Mouse (Mus musculus) MEL (cell line): ENCODE measurements around the gene Atp6v1g2. TPM values are rescaled to one million over a fixed set of nuclear protein-coding genes. Genes with fewer than 3 reads are reported as not detected.

Experiments
- polyA plus RNA-seq, 2 experiments: library from polyadenylated mRNA; stranded (reverse) in 1 of 2; unstranded in 1 of 2; fragments of >175 nt in 1 of 2; fragments of >200 nt in 1 of 2; gene quantifications; 2 replicates each; pipeline versions ENCODE4 v1.2.1 to v1.2.4; 2012; ENCODE audit warnings: low replicate concordance in 2 of 2, low read depth in 1 of 2; ENCODE audit not compliant: insufficient read length in 2 of 2, insufficient read depth in 1 of 2, missing spikeins in 1 of 2
- total RNA-seq: library from RNA; depleted of rRNA; stranded (reverse); fragments of 300-350 nt; gene quantifications from 2 replicates; pipeline ENCODE4 v1.2.3, GENCODE M21; 2012; rRNA removed

The Atp6v1g2 gene
- total and polyA plus RNA-seq, 3 experiments = 0.46 to 4.7 TPM; not detected in 1

Other genes starting within 250 kb of the Atp6v1g2 start
Only the 30 nearest of the 35 such genes appear.
- gene Msh5, start 186.9 kb upstream of the Atp6v1g2 start, total RNA-seq = 17.9 and 26.3 TPM in 2 replicates
- gene Msh5, start 186.9 kb upstream of the Atp6v1g2 start, polyA plus RNA-seq = 10 to 100 TPM in 1 of 2 experiments, not detected in 1; 29.0 TPM
- gene Clic1, start 183.7 kb upstream of the Atp6v1g2 start, total RNA-seq = 285 and 333 TPM in 2 replicates
- gene Clic1, start 183.7 kb upstream of the Atp6v1g2 start, polyA plus RNA-seq = 100 to 1,000 TPM; 309 to 335 TPM
- gene Ddah2, start 174.6 kb upstream of the Atp6v1g2 start, total RNA-seq = 9.9 and 11.1 TPM in 2 replicates
- 1 to 10 TPM in 1 of 2 experiments, not detected in 1; 8.6 TPM for gene Ddah2, start 174.6 kb upstream of the Atp6v1g2 start, polyA plus RNA-seq
- gene Ly6g6c, start 168.3 kb upstream of the Atp6v1g2 start, total RNA-seq = not detected in 2 replicates
- gene Ly6g6c, start 168.3 kb upstream of the Atp6v1g2 start, polyA plus RNA-seq = under 1 TPM in 1 of 2 experiments, not detected in 1; 0.24 TPM
- gene Mpig6b, start 167.5 kb upstream of the Atp6v1g2 start, total RNA-seq = not detected in 2 replicates
- gene Mpig6b, start 167.5 kb upstream of the Atp6v1g2 start, polyA plus RNA-seq = not detected
- gene Ly6g6e, start 156.8 kb upstream of the Atp6v1g2 start, total RNA-seq = 0.23 TPM in 1 of 2 replicates, not detected in the other
- gene Ly6g6e, start 156.8 kb upstream of the Atp6v1g2 start, polyA plus RNA-seq = not detected
- 2.1 and 5.5 TPM in 2 replicates for gene Ly6g6d, start 155.6 kb upstream of the Atp6v1g2 start, total RNA-seq
- 1 to 10 TPM in 1 of 2 experiments, not detected in 1; 4.4 TPM for gene Ly6g6d, start 155.6 kb upstream of the Atp6v1g2 start, polyA plus RNA-seq
- 1.4 and 3.0 TPM in 2 replicates for gene Ly6g6f, start 148.1 kb upstream of the Atp6v1g2 start, total RNA-seq
- gene Ly6g6f, start 148.1 kb upstream of the Atp6v1g2 start, polyA plus RNA-seq = under 1 TPM in 1 of 2 experiments, not detected in 1; 0.88 TPM
- 86.9 and 126 TPM in 2 replicates for gene Abhd16a, start 144.4 kb upstream of the Atp6v1g2 start, total RNA-seq
- 10 to 100 TPM in 1 of 2 experiments, not detected in 1; 96.1 TPM for gene Abhd16a, start 144.4 kb upstream of the Atp6v1g2 start, polyA plus RNA-seq
- gene Ly6g5c, start 125.4 kb upstream of the Atp6v1g2 start, total RNA-seq = not detected in 2 replicates
- not detected for gene Ly6g5c, start 125.4 kb upstream of the Atp6v1g2 start, polyA plus RNA-seq
- 0.49 and 0.65 TPM in 2 replicates for gene Ly6g5b, start 118.2 kb upstream of the Atp6v1g2 start, total RNA-seq
- gene Ly6g5b, start 118.2 kb upstream of the Atp6v1g2 start, polyA plus RNA-seq = 1 to 10 TPM in 1 of 2 experiments, not detected in 1; 1.4 TPM
- gene Gpank1, start 112.2 kb upstream of the Atp6v1g2 start, total RNA-seq = 44.7 and 44.9 TPM in 2 replicates
- 10 to 100 TPM in 1 of 2 experiments, not detected in 1; 40.4 TPM for gene Gpank1, start 112.2 kb upstream of the Atp6v1g2 start, polyA plus RNA-seq
- 193 and 222 TPM in 2 replicates for gene Csnk2b, start 111.6 kb upstream of the Atp6v1g2 start, total RNA-seq
- gene Csnk2b, start 111.6 kb upstream of the Atp6v1g2 start, polyA plus RNA-seq = 100 to 1,000 TPM in 1 of 2 experiments, not detected in 1; 607 TPM
- 9.3 and 13.6 TPM in 2 replicates for gene D17H6S53E, start 107.3 kb upstream of the Atp6v1g2 start, total RNA-seq
- 10 to 100 TPM in 1 of 2 experiments, not detected in 1; 11.6 TPM for gene D17H6S53E, start 107.3 kb upstream of the Atp6v1g2 start, polyA plus RNA-seq
- gene Apom, start 101.6 kb upstream of the Atp6v1g2 start, total RNA-seq = 0.15 TPM in 1 of 2 replicates, not detected in the other
- under 1 TPM in 1 of 2 experiments, not detected in 1; 0.79 TPM for gene Apom, start 101.6 kb upstream of the Atp6v1g2 start, polyA plus RNA-seq
- gene Bag6, start 98.5 kb upstream of the Atp6v1g2 start, total RNA-seq = 98.2 and 102 TPM in 2 replicates
- gene Bag6, start 98.5 kb upstream of the Atp6v1g2 start, polyA plus RNA-seq = 100 to 1,000 TPM in 1 of 2 experiments, not detected in 1; 283 TPM
- gene Prrc2a, start 68.8 kb upstream of the Atp6v1g2 start, total RNA-seq = 87.6 and 102 TPM in 2 replicates
- 100 to 1,000 TPM in 1 of 2 experiments, 10 to 100 TPM in 1; 71.0 to 663 TPM for gene Prrc2a, start 68.8 kb upstream of the Atp6v1g2 start, polyA plus RNA-seq
- 0.29 and 0.42 TPM in 2 replicates for gene Aif1, start 57.6 kb upstream of the Atp6v1g2 start, total RNA-seq
- under 1 TPM in 1 of 2 experiments, not detected in 1; 0.45 TPM for gene Aif1, start 57.6 kb upstream of the Atp6v1g2 start, polyA plus RNA-seq
- gene Lst1, start 45.2 kb upstream of the Atp6v1g2 start, total RNA-seq = 15.2 and 16.9 TPM in 2 replicates
- gene Lst1, start 45.2 kb upstream of the Atp6v1g2 start, polyA plus RNA-seq = 10 to 100 TPM in 1 of 2 experiments, not detected in 1; 29.0 TPM
- gene Ltb, start 39.2 kb upstream of the Atp6v1g2 start, total RNA-seq = 0.75 and 1.1 TPM in 2 replicates
- 1 to 10 TPM in 1 of 2 experiments, not detected in 1; 1.5 TPM for gene Ltb, start 39.2 kb upstream of the Atp6v1g2 start, polyA plus RNA-seq
- 0.95 and 1.2 TPM in 2 replicates for gene Tnf, start 31.7 kb upstream of the Atp6v1g2 start, total RNA-seq
- gene Tnf, start 31.7 kb upstream of the Atp6v1g2 start, polyA plus RNA-seq = 1 to 10 TPM in 1 of 2 experiments, not detected in 1; 2.0 TPM
- gene Lta, start 28.3 kb upstream of the Atp6v1g2 start, total RNA-seq = not detected in 2 replicates
- under 1 TPM in 1 of 2 experiments, not detected in 1; 0.24 TPM for gene Lta, start 28.3 kb upstream of the Atp6v1g2 start, polyA plus RNA-seq
- gene Gm16181, start 12.8 kb upstream of the Atp6v1g2 start, total RNA-seq = not detected in 2 replicates
- gene Gm16181, start 12.8 kb upstream of the Atp6v1g2 start, polyA plus RNA-seq = under 1 TPM in 1 of 2 experiments, not detected in 1; 0.58 TPM
- 10.1 and 10.3 TPM in 2 replicates for gene Nfkbil1, start 2.1 kb downstream of the Atp6v1g2 start, total RNA-seq
- gene Nfkbil1, start 2.1 kb downstream of the Atp6v1g2 start, polyA plus RNA-seq = 10 to 100 TPM in 1 of 2 experiments, not detected in 1; 26.0 TPM
- gene Ddx39b, start 8.1 kb downstream of the Atp6v1g2 start, total RNA-seq = 206 and 270 TPM in 2 replicates
- gene Ddx39b, start 8.1 kb downstream of the Atp6v1g2 start, polyA plus RNA-seq = 100 to 1,000 TPM; 581 to 787 TPM
- 58.7 and 60.1 TPM in 2 replicates for gene H2-D1, start 29.1 kb downstream of the Atp6v1g2 start, total RNA-seq
- gene H2-D1, start 29.1 kb downstream of the Atp6v1g2 start, polyA plus RNA-seq = 10 to 100 TPM in 1 of 2 experiments, not detected in 1; 97.9 TPM
- gene H2-Q1, start 86.7 kb downstream of the Atp6v1g2 start, total RNA-seq = 1.7 TPM in 2 replicates
- gene H2-Q1, start 86.7 kb downstream of the Atp6v1g2 start, polyA plus RNA-seq = under 1 TPM in 1 of 2 experiments, not detected in 1; 0.52 TPM
- 0.19 and 0.23 TPM in 2 replicates for gene H2-Q2, start 108.6 kb downstream of the Atp6v1g2 start, total RNA-seq
- 1 to 10 TPM in 1 of 2 experiments, not detected in 1; 4.1 TPM for gene H2-Q2, start 108.6 kb downstream of the Atp6v1g2 start, polyA plus RNA-seq
- 8.9 and 9.1 TPM in 2 replicates for gene H2-Q4, start 146.0 kb downstream of the Atp6v1g2 start, total RNA-seq
- 10 to 100 TPM in 1 of 2 experiments, not detected in 1; 25.5 TPM for gene H2-Q4, start 146.0 kb downstream of the Atp6v1g2 start, polyA plus RNA-seq
- gene H2-Q6, start 191.2 kb downstream of the Atp6v1g2 start, total RNA-seq = 1.4 and 1.8 TPM in 2 replicates
- gene H2-Q6, start 191.2 kb downstream of the Atp6v1g2 start, polyA plus RNA-seq = 10 to 100 TPM in 1 of 2 experiments, not detected in 1; 11.7 TPM